ENCODE assay signal across 9 mouse cellular contexts in the genomic region with DNA sequence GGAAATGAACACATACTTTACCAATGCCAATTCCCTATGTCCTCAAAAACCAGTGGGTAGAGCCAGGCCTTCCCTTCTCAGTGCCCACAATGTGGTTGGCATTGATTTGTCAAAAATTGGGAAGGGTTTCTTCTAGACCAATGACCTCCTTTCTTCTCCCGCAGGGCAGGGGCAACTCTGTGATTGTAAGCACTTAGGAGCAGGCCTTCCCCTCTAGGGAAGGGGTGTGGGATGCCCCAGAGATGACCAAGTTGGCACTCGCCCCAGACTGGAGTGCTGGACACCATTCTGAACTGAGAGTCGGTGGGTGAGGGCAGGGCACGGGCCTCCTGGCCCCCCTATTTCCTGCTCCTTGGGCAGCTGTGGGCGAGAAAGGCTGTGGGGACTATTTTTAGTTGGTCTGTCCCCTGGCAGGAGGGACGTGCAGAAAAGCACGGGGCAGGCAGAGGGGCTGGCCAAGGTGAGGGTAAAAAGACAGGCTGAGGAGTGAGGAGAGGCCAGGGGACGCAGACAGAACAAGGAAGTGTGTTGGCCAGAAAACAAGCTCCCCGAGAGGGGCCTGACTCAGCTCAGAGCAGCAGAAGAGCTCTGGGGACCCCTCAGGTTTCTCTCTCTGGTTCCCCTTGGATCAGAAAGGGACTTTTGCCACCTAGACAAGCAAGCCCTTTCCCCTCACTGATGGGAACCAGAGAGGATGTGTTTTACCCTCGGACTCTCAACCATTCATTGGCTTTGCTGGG. TPM values are rescaled to one million over a fixed set of nuclear protein-coding genes. Genes with fewer than 3 reads are reported as not detected.
A peak's percentile ranks its signal among the peaks of the same experiment; 100 is the strongest.
DNase-seq lines count a peak whose midpoint lies in the region; ATAC-seq and TF ChIP-seq lines count a peak whose summit lies in the region.
"Had no signal": no experiment of that assay in that cellular context is flagged by ENCODE, and none has a peak within 500 bp of the region (broad histone marks: within the 10 kb centered on the region; RNA-seq: fewer than 3 reads in every experiment).

No protein-coding gene starts in this region.

- DNase-seq in gastrocnemius, adult 2 months: peak; percentile 72
- DNase-seq in gastrocnemius, postnatal 4 days (ENCODE audit: low spot score in 2 of 2): no peak
- DNase-seq in G1E (ENCODE audit: low spot score): peak; percentile 52
- DNase-seq in limb, embryonic 11.5 days (ENCODE audit: low spot score): no peak
- no peak for DNase-seq in right cerebral cortex, postnatal 4 days
- DNase-seq in urinary bladder, adult 18-20 months (ENCODE audit: low spot score in 2 of 2): no peak

- intact Hi-C loops in gastrocnemius, adult 2 months (cut with DNase I): loop anchor here (2.0 kb wide), 1 partner anchor 36 kb away; no protein-coding TSS in a partner anchor

- H3K4me2 ChIP-seq in heart, embryonic 11.5 days: peak overlapping the region; percentile 90
- peak overlapping the region; percentile 39 for H3K4me2 ChIP-seq in limb, embryonic 11.5 days (ENCODE audit: low read depth, severe bottlenecking)

- peaks cover 12% of the 10 kb centered on the region for H3K36me3 ChIP-seq in G1E (replicated peaks)
- H3K36me3 ChIP-seq in heart, embryonic 11.5 days (ENCODE audit: control insufficient read depth, insufficient read depth, low read length): no peaks in the 10 kb centered on the region
- H3K36me3 ChIP-seq in limb, embryonic 11.5 days (ENCODE audit: control insufficient read depth, insufficient read depth, low read length): no peaks in the 10 kb centered on the region

- H3K9ac ChIP-seq in heart, embryonic 11.5 days (ENCODE audit: low read depth, low read length): peak overlapping the region; percentile 61
- peak overlapping the region; percentile 43 for H3K9ac ChIP-seq in limb, embryonic 11.5 days (ENCODE audit: low read length)

- H3K4me1 ChIP-seq in G1E (ENCODE audit: insufficient read depth, low read depth, low read length): peaks cover 88% of the 10 kb centered on the region
- peaks cover 74% of the 10 kb centered on the region for H3K4me1 ChIP-seq in heart, embryonic 11.5 days (ENCODE audit: control insufficient read depth, insufficient read depth, low read length)
- peaks cover 78% of the 10 kb centered on the region for H3K4me1 ChIP-seq in limb, embryonic 11.5 days (ENCODE audit: control insufficient read depth, insufficient read depth, low read length)

- TF ChIP-seq CTCF in gastrocnemius, adult 2 months (IDR thresholded peaks at IDR 0.05): no peak
- TF ChIP-seq CTCF in G1E (IDR thresholded peaks at IDR 0.05; ENCODE audit: low read depth, low read length): no peak

- H3K9me3 ChIP-seq in G1E (replicated peaks): no peaks in the 10 kb centered on the region
- H3K9me3 ChIP-seq in heart, embryonic 11.5 days (replicated peaks; ENCODE audit: control insufficient read depth, low read length): no peaks in the 10 kb centered on the region
- H3K9me3 ChIP-seq in limb, embryonic 11.5 days (ENCODE audit: control insufficient read depth, low read length): no peaks in the 10 kb centered on the region

- peaks cover 25% of the 10 kb centered on the region for H3K27me3 ChIP-seq in G1E (ENCODE audit: insufficient read depth, low read length)
- H3K27me3 ChIP-seq in heart, embryonic 11.5 days (ENCODE audit: control insufficient read depth, insufficient read depth, low read length): no peaks in the 10 kb centered on the region
- no peaks in the 10 kb centered on the region for H3K27me3 ChIP-seq in limb, embryonic 11.5 days (ENCODE audit: control insufficient read depth, insufficient read depth, low read length)
- H3K27me3 ChIP-seq: Patski had no signal

- peak overlapping the region; percentile 32 for H3K4me3 ChIP-seq in gastrocnemius, adult 2 months
- peak overlapping the region; percentile 50; the same call in 1 of the 2 replicates for H3K4me3 ChIP-seq in G1E (ENCODE audit: low read depth, low read length)
- H3K4me3 ChIP-seq in heart, embryonic 11.5 days (ENCODE audit: low read depth, low read length): peak overlapping the region; percentile 9; the same call in 1 of the 2 replicates
- H3K4me3 ChIP-seq in limb, embryonic 11.5 days (ENCODE audit: low read depth, low read length): no peak overlapping the region

- peak overlapping the region; percentile 87 for H3K27ac ChIP-seq in gastrocnemius, adult 2 months
- H3K27ac ChIP-seq in heart, embryonic 11.5 days (ENCODE audit: low read depth, low read length): peak overlapping the region; percentile 93
- H3K27ac ChIP-seq in limb, embryonic 11.5 days (replicated peaks; ENCODE audit: low read depth, low read length): peak overlapping the region; percentile 84

- WGBS in heart, embryonic 11.5 days (ENCODE audit: insufficient replicate concordance): 18% methylated on average over 10 of the region's 10 CpGs
- 35% methylated on average over 10 of the region's 10 CpGs for WGBS in limb, embryonic 11.5 days

- ATAC-seq in G1E (ENCODE audit: extremely low read depth, insufficient number of reproducible peaks, low FRiP score, poor library complexity, severe bottlenecking): no peak
- 0 out of 2 replicates have a peak, but pooled peaks have one; percentile 28 for ATAC-seq in heart, embryonic 11.5 days (replicated peaks; ENCODE audit: insufficient number of reproducible peaks, low FRiP score, low TSS enrichment)
- no peak for ATAC-seq in limb, embryonic 11.5 days (ENCODE audit: insufficient number of reproducible peaks, low FRiP score, low TSS enrichment, low read depth)
- ATAC-seq in megakaryocyte-erythroid progenitor cell, adult 5-6 weeks (replicated peaks; ENCODE audit: low FRiP score, low TSS enrichment, poor library complexity, severe bottlenecking): no peak
- ATAC-seq: Patski had no signal

RNA-seq across cellular contexts. Expression of a gene that starts 3.3 kb away (rescaled TPM):
- total RNA-seq in gastrocnemius, adult 2 months (2021): 10 to 100 TPM; 10.2 to 12.4 TPM
- total RNA-seq in gastrocnemius, postnatal 4 days (2021): 10 to 100 TPM; 44.6 to 45.9 TPM
- total RNA-seq in G1E (2014; fragmentation: Nextera tagmentation): 109 and 110 TPM in 2 replicates
- total RNA-seq in G1E (2017): 16.9 and 17.1 TPM in 2 replicates
- 84.4 and 103 TPM in 2 replicates for polyA plus RNA-seq in G1E (2012)
- polyA plus RNA-seq in heart, embryonic 11.5 days (2014; fragmentation: Nextera tagmentation; extraction: Ambion mirVana): 34.9 and 36.6 TPM in 2 replicates
- polyA plus RNA-seq in limb, embryonic 11.5 days (2014; fragmentation: Nextera tagmentation; extraction: Ambion mirVana): 46.7 and 48.7 TPM in 2 replicates
- 7.8 and 15.9 TPM in 2 replicates for total RNA-seq in megakaryocyte-erythroid progenitor cell, adult 5-6 weeks (2014; fragmentation: Nextera tagmentation)
- 2.2 and 3.0 TPM in 2 replicates for total RNA-seq in megakaryocyte-erythroid progenitor cell, adult 5-6 weeks (2017)

RNA-seq across cellular contexts. Expression of a gene that starts 23.3 kb away (rescaled TPM):
- under 1 TPM in 1 of 2 experiments, not detected in 1; 0.11 TPM for total RNA-seq in gastrocnemius, adult 2 months (2021)
- total RNA-seq in gastrocnemius, postnatal 4 days (2021): 1 to 10 TPM; 6.8 to 7.5 TPM
- total RNA-seq in G1E (2014; fragmentation: Nextera tagmentation): 60.7 and 84.9 TPM in 2 replicates
- total RNA-seq in G1E (2017): 52.7 and 63.4 TPM in 2 replicates
- polyA plus RNA-seq in G1E (2012): 3.4 and 4.1 TPM in 2 replicates
- polyA plus RNA-seq in heart, embryonic 11.5 days (2014; fragmentation: Nextera tagmentation; extraction: Ambion mirVana): 33.6 and 34.0 TPM in 2 replicates
- polyA plus RNA-seq in limb, embryonic 11.5 days (2014; fragmentation: Nextera tagmentation; extraction: Ambion mirVana): 58.7 and 63.4 TPM in 2 replicates
- total RNA-seq in megakaryocyte-erythroid progenitor cell, adult 5-6 weeks (2014; fragmentation: Nextera tagmentation): 85.0 and 101 TPM in 2 replicates
- 67.8 and 78.7 TPM in 2 replicates for total RNA-seq in megakaryocyte-erythroid progenitor cell, adult 5-6 weeks (2017)

RNA-seq across cellular contexts. Expression of a gene that starts 51.9 kb away (rescaled TPM):
- not detected for total RNA-seq in gastrocnemius, adult 2 months (2021)
- under 1 TPM in 1 of 2 experiments, not detected in 1; 0.69 TPM for total RNA-seq in gastrocnemius, postnatal 4 days (2021)
- total RNA-seq in G1E (2014; fragmentation: Nextera tagmentation) (not detected in 2 replicates), G1E (2017) (not detected in 2 replicates)
- polyA plus RNA-seq in G1E (2012): not detected in 2 replicates
- 1.3 and 1.5 TPM in 2 replicates for polyA plus RNA-seq in heart, embryonic 11.5 days (2014; fragmentation: Nextera tagmentation; extraction: Ambion mirVana)
- 0.40 TPM in 1 of 2 replicates, not detected in the other for polyA plus RNA-seq in limb, embryonic 11.5 days (2014; fragmentation: Nextera tagmentation; extraction: Ambion mirVana)
- total RNA-seq in megakaryocyte-erythroid progenitor cell, adult 5-6 weeks (2014; fragmentation: Nextera tagmentation): not detected in 2 replicates
- not detected in 2 replicates for total RNA-seq in megakaryocyte-erythroid progenitor cell, adult 5-6 weeks (2017)

Comparison
In these comparisons a context has a peak if more than half of its experiments do, and no peak if none do; other contexts are left out.
1. DNase-seq: peak in gastrocnemius, adult 2 months (single experiment) and G1E (single experiment); none in gastrocnemius, postnatal 4 days (0 of 2), limb, embryonic 11.5 days (single experiment), right cerebral cortex, postnatal 4 days (single experiment) and urinary bladder, adult 18-20 months (0 of 2).
2. RNA of a gene that starts 23.3 kb away (total RNA-seq): 67.8 to 101 TPM in megakaryocyte-erythroid progenitor cell, adult 5-6 weeks and 52.7 to 84.9 TPM in G1E; 6.8 to 7.5 TPM in gastrocnemius, postnatal 4 days and 0.11 TPM in gastrocnemius, adult 2 months; every median in the first group is over 4 times any median in the second.
3. Peak in every context shown above with its lines, with median percentiles within 50 percentile points of each other: H3K27ac ChIP-seq.